Mouse (Mus musculus): ENCODE data around the gene Fcgrt. TPM values are rescaled to one million over a fixed set of nuclear protein-coding genes. Genes with fewer than 3 reads are reported as not detected.
"Not testable (repeated sequence)": the region's sequence is repeated elsewhere in the genome, so short reads cannot be mapped to it uniquely, and the experiment has no call there.

Gene Fcgrt
- total RNA-seq, 2 experiments from 2014 or later: 22.7 to 24.1 TPM

- intact Hi-C loops (cut with DNase I): no loop called here
- no peak for DNase-seq (ENCODE audit: low spot score in 2 of 2)
Observed at GRCm38 (mm10) chr7:45133446-45134159, 30.0 kb upstream of the Fcgrt start.

DNA sequence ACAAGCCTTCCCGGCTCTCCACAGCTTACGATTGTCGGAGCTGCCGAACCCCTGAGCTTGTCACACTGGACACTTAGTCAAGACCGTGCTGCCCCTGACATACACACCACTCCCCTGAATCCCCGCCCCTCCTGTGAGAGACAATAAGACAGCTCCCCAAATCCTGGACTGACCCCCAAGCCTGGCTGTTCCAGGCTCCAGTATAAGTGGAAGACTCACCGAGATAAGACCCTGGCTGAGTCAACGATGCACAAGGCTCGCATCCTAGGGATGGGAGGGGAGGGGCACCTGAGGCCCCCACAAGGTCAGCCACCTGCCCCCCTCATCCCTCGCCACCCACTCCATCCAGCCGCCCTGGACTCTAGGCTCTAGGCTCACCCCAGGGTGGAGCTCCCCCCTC, 28.2 kb upstream of the Fcgrt start:
- intact Hi-C loops (cut with DNase I): no loop called here
- DNase-seq (ENCODE audit: low spot score in 2 of 2): no peak

- intact Hi-C loops (cut with DNase I): loop anchor here (2.0 kb wide), 1 partner anchor 49 kb away; no protein-coding TSS in a partner anchor
Observed at GRCm38 (mm10) chr7:45129776-45130512, 26.3 kb upstream of the Fcgrt start.

GRCm38 (mm10) chr7:45129318-45129717, 25.7 kb upstream of the Fcgrt start:
- no peak for DNase-seq (ENCODE audit: low spot score in 2 of 2)
- intact Hi-C loops (cut with DNase I): loop anchor here (2.0 kb wide), 1 partner anchor 49 kb away; no protein-coding TSS in a partner anchor

More at GRCm38 (mm10) chr7:45129776-45130512, 26.3 kb upstream of the Fcgrt start:
- no peak for DNase-seq (ENCODE audit: low spot score in 2 of 2)

- DNase-seq (ENCODE audit: low spot score in 2 of 2): peak; percentile 99 to 100
- intact Hi-C loops (cut with DNase I): loop anchor here (2.0 kb wide), 1 partner anchor 48 kb away; no protein-coding TSS in a partner anchor
Observed at GRCm38 (mm10) chr7:45128624-45129246, 25.1 kb upstream of the Fcgrt start, which contains the start of gene Rpl13a. Gene Rpl13a, minus strand, starts transcription at chr7:45128761.

DNA sequence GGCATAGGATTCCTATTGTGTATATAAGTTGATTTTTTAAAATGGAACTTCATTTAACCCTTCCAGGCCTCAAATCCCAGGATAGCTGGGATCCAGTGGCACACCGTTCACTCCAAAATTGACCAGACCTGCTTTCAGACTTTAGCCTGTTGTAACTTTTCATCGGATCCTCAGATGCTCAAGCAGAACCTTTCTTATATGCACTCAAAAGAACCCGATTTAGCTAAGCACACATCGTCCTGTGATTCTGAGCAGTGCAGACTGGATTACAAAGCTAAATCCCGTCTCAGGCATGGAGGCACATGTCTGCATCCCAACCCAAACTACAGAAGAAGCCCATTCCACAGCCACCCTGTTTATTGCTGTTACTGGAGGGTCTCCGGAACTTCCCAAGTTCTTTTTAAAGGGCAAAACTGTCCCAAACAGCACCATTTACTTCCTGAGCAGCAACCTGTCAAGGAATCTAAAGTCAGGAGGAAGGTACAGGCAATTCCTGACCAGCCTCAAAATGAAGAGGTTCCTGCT, 24.1 kb upstream of the Fcgrt start:
- intact Hi-C loops (cut with DNase I): loop anchor here (2.0 kb wide), 1 partner anchor 47 kb away; no protein-coding TSS in a partner anchor
- no peak for DNase-seq (ENCODE audit: low spot score in 2 of 2)

DNA sequence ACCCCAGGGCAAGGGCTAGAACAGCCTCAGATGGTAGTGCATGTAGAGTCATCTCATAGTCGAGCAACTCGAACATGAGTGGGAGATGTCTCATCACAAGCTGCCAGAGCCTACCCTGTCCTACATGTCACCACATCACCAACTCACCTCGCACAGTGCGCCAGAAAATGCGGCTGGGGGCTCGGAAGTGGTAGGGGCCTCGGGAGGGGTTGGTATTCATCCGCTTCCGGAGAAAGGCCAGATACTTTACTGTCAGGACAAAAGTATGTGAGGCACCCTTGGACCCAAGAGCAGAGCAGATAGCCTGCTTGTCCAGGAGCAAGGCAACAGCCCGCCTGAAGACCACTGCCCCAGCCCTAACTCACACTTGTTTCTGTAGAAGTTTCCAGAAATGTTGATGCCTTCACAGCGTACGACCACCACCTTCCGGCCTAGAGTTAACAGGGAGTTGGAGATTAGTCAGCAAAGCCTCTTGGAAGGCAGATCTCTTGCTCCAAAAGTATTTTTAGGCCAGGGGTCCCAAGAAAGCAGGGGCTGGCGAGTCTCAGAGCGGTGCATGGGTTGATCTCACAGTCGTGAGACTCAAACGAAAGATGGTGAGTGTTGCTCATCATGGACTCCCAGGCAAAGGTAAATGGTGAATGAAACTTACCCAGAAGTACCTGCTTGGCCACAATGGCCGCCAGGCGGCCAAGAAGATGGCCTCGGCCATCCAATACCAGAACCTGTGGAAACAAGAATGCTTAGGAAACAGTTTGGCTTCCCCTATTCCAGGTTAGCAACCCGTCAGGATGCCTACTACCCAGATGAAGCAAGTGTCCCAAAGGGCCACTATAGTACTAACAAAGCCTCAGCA, 23.4 kb upstream of the Fcgrt start:
- intact Hi-C loops (cut with DNase I): no loop called here
- no peak for DNase-seq (ENCODE audit: low spot score in 2 of 2)

- no peak for DNase-seq (ENCODE audit: low spot score in 2 of 2)
- intact Hi-C loops (cut with DNase I): no loop called here
Observed at GRCm38 (mm10) chr7:45126147-45126843, 22.6 kb upstream of the Fcgrt start.

- intact Hi-C loops (cut with DNase I): not testable (repeated sequence)
Observed at GRCm38 (mm10) chr7:45125649-45126048, 22.0 kb upstream of the Fcgrt start.

DNA sequence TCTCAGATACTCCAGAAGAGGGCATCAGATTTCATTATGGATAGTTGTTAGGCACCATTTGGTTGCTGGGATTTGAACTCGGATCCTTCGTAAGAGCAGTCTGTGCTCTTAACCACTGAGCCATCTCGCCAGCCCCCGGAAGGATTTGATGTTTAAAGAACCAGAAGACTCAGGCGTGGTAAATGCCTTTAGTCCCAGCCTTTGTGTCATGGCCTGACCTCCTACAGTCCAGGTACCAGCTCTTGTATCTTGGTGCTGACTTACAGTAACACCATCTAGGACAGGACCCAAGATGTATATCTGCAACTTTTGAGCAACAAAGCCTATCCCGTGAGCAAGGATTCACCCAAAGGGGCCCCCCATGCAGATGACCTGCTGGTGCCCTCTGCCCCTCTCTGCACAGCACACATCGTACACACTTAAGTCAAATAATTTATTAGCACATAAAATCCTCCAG, 21.5 kb upstream of the Fcgrt start:
- intact Hi-C loops (cut with DNase I): no loop called here
- DNase-seq (ENCODE audit: low spot score in 2 of 2): no peak

More at GRCm38 (mm10) chr7:45125649-45126048, 22.0 kb upstream of the Fcgrt start:
- DNase-seq (ENCODE audit: low spot score in 2 of 2): not testable (repeated sequence)

DNA sequence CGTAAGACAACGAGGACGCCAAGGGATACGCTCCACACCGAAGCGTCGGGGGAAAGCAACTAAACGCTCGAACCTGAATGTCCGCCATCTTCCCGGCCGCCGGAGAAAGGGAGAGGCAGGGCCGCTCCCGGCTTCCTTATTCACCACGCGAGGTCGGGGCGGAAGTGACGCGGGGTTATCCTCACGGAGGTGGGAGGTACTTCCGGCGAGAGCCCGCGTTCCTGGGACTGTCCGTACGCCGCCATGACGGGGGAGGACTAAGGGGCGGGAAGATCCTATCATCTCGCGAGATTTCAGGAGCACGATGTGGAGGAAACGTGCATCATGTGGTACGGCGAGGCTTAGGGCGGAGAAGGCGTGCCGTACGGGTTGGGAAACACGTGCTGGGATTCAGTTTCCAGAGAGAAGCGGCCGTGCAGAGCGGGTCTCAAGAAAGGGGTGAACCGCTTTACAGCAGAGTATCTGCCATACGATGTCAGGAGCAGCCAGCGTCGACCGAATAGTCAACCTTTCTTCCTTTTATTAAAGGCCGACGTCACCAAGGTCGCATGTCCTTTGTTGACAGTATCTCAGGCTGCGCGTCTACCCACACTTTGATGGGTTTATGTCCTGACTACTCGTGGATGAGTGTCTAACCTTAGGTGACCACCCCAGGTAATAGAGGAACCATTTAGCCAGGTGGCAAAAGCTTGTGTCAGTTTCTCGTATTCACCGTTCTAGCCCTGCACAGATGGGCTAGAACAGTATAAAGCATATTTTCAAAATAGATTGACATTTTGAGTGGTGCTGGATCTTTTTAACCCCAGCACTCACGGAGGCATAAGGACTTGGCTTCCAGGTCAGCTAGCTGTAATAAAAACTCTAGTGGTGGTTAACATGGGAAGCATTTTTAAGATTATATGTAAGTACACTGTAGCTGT, 20.8 kb upstream of the Fcgrt start, which contains the start of gene Rps11:
Rps11 (minus strand) TSS at position 216 of the 920 bp plus-strand sequence.
- DNase-seq (ENCODE audit: low spot score in 2 of 2): peak; percentile 99
- intact Hi-C loops (cut with DNase I): no loop called here

GRCm38 (mm10) chr7:45123186-45123570, 19.5 kb upstream of the Fcgrt start:
- DNase-seq (ENCODE audit: low spot score in 2 of 2): no peak
- intact Hi-C loops (cut with DNase I): no loop called here

- intact Hi-C loops (cut with DNase I): no loop called here
- no peak for DNase-seq (ENCODE audit: low spot score in 2 of 2)
Observed at GRCm38 (mm10) chr7:45122561-45123185, 19.0 kb upstream of the Fcgrt start.

DNA sequence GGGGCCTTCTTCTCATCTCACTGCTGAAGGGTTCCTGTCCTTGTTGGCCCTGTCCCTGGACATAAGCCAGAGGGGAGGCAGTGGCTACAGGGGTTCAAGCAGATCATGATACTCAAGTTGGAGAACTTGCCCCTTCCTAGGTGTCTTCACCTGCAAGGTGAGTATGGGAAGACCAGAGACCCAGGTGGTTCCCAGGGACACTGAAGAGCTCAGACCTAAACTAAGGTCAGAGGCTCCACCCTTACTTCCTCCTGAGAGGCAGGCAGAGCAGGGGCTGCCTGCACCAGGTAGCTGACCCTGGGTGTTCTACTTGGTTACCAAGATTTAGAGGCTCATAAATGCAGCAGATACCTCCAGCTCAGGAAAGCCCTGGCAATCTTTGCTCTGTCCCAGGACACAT, 18.3 kb upstream of the Fcgrt start:
- intact Hi-C loops (cut with DNase I): no loop called here

GRCm38 (mm10) chr7:45121404-45121803, 17.8 kb upstream of the Fcgrt start:
- DNase-seq (ENCODE audit: low spot score in 2 of 2): no peak
- intact Hi-C loops (cut with DNase I): no loop called here

More for the DNA sequence above, 18.3 kb upstream of the Fcgrt start:
- no peak for DNase-seq (ENCODE audit: low spot score in 2 of 2)

- intact Hi-C loops (cut with DNase I): no loop called here
- DNase-seq (ENCODE audit: low spot score in 2 of 2): no peak
Observed at GRCm38 (mm10) chr7:45119780-45120709, 16.4 kb upstream of the Fcgrt start.

Measured in left cerebral cortex, postnatal 25 days (tissue).